Mouse (Mus musculus): ENCODE measurements around the gene Olfr1202. TPM values are rescaled to one million over a fixed set of nuclear protein-coding genes. Genes with fewer than 3 reads are reported as not detected.

Olfr1202 gene
- total RNA-seq (2014; rRNA removed) (not detected in 2 replicates), polyA plus RNA-seq (2015; fragmentation: Nextera tagmentation; extraction: Ambion mirVana) (not detected in 2 replicates)

DNA sequence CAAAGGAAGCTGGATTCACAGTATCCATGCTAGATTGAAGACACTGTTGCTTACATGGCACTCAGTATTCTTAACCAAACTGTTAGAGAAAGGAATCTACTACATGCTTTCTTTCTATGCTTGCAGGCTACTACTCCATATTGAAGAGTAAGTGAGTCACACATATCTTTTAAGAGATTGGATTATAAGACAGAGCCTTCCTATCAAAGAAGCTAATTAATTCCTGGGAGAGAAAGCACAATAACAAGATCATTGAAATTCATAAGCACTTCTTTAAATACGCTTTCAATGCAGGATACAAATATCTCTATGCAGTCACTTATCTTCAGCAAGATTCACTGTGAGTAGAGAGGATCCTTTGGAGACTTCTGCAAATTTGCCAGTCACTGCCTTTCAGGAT lies at the start of gene Olfr1202:
TSS of gene Olfr1202 (plus strand) at position 301 of the 400 bp plus-strand sequence.
- no peaks in the 10 kb centered on the region for H3K4me1 ChIP-seq (ENCODE audit: insufficient read depth)
- TF ChIP-seq CTCF (IDR thresholded peaks at IDR 0.05; ENCODE audit: low read depth): no peak
- 70% methylated on average over 1 of the region's 1 CpGs for WGBS

GRCm38 (mm10) chr2:88770388-88770787 lies 43.9 kb upstream of the Olfr1202 start, which contains the start of gene Olfr1200:
Gene Olfr1200, minus strand, starts transcription at chr2:88770488.
- ATAC-seq (no peak), DNase-seq (no peak)
- H3K9ac ChIP-seq: no peak within 1 kb of the TSS
- 81% methylated on average over 2 of the region's 2 CpGs for WGBS
- no peak within 1 kb of the TSS for H3K4me2 ChIP-seq (ENCODE audit: low read depth)
- no peaks in the 10 kb centered on the region for H3K36me3 ChIP-seq (ENCODE audit: insufficient read depth)
- H3K27me3 ChIP-seq (ENCODE audit: insufficient read depth, low read length): no peaks in the 10 kb centered on the region
- H3K4me1 ChIP-seq (ENCODE audit: insufficient read depth): no peaks in the 10 kb centered on the region
- TF ChIP-seq CTCF (IDR thresholded peaks at IDR 0.05; ENCODE audit: low read depth): no peak
- no peak within 1 kb of the TSS for H3K27ac ChIP-seq (ENCODE audit: low read depth, low read length)
- no peaks in the 10 kb centered on the region for H3K9me3 ChIP-seq (ENCODE audit: low read length)
- no peak within 1 kb of the TSS for H3K4me3 ChIP-seq (ENCODE audit: low read depth, low read length)

More for the DNA sequence above, at the start of gene Olfr1202:
- Histone ChIP-seq H3K9ac (no peak within 1 kb of the TSS), H3K27ac (ENCODE audit: low read depth, low read length) (no peak within 1 kb of the TSS), H3K4me3 (ENCODE audit: low read depth, low read length) (no peak within 1 kb of the TSS), H3K4me2 (ENCODE audit: low read depth) (no peak within 1 kb of the TSS), H3K27me3 (ENCODE audit: insufficient read depth, low read length) (no peaks in the 10 kb centered on the region), H3K36me3 (ENCODE audit: insufficient read depth) (no peaks in the 10 kb centered on the region), H3K9me3 (ENCODE audit: low read length) (no peaks in the 10 kb centered on the region)
- DNase-seq (no peak), ATAC-seq (no peak)

- 85% methylated on average over 6 of the region's 6 CpGs for WGBS
- Histone ChIP-seq H3K4me3 (ENCODE audit: low read depth, low read length) (no peak within 1 kb of the TSS), H3K27ac (ENCODE audit: low read depth, low read length) (no peak within 1 kb of the TSS), H3K27me3 (ENCODE audit: insufficient read depth, low read length) (no peaks in the 10 kb centered on the region), H3K36me3 (ENCODE audit: insufficient read depth) (no peaks in the 10 kb centered on the region), H3K4me2 (ENCODE audit: low read depth) (no peak within 1 kb of the TSS), H3K9ac (no peak within 1 kb of the TSS), H3K9me3 (ENCODE audit: low read length) (no peaks in the 10 kb centered on the region), H3K4me1 (ENCODE audit: insufficient read depth) (no peaks in the 10 kb centered on the region)
- ATAC-seq (no peak), DNase-seq (no peak)
- no peak for TF ChIP-seq CTCF (IDR thresholded peaks at IDR 0.05; ENCODE audit: low read depth)
Observed at GRCm38 (mm10) chr2:88792736-88793135, 21.6 kb upstream of the Olfr1202 start, which contains the start of gene Olfr1201. Gene Olfr1201, plus strand, starts transcription at chr2:88793036.

- H3K9me3 ChIP-seq (ENCODE audit: low read length): no peaks in the 10 kb centered on the region
- no peak within 1 kb of the TSS for H3K9ac ChIP-seq
- TF ChIP-seq CTCF (IDR thresholded peaks at IDR 0.05; ENCODE audit: low read depth): no peak
- H3K4me2 ChIP-seq (ENCODE audit: low read depth): no peak within 1 kb of the TSS
- ATAC-seq (no peak), DNase-seq (no peak)
- no peaks in the 10 kb centered on the region for H3K36me3 ChIP-seq (ENCODE audit: insufficient read depth)
- no peak within 1 kb of the TSS for H3K27ac ChIP-seq (ENCODE audit: low read depth, low read length)
- no peak within 1 kb of the TSS for H3K4me3 ChIP-seq (ENCODE audit: low read depth, low read length)
- no peaks in the 10 kb centered on the region for H3K27me3 ChIP-seq (ENCODE audit: insufficient read depth, low read length)
- 88% methylated on average over 2 of the region's 2 CpGs for WGBS
- H3K4me1 ChIP-seq (ENCODE audit: insufficient read depth): no peaks in the 10 kb centered on the region
Observed at GRCm38 (mm10) chr2:88829437-88829836, 15.1 kb downstream of the Olfr1202 start, which contains the start of gene Olfr1205. Gene Olfr1205, plus strand, starts transcription at chr2:88829737.

DNA sequence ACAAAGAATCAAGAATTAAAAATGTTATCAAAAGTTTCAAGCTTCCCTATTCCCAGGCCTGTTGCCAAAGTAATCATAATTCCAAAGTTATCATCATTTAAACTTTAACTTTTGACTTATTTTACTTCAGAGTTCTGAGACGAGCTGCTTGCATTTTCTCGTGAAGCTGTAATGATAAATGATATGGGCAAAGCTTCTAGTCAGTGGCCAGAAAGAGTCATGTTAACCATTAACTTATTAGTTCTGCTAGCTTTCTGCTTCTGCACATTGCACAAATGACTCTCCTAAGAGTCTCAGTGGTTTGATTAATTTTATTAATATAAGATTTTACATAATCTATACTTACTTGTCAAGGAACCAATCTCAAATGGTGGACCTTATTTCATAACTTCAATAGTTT lies 24.2 kb downstream of the Olfr1202 start:
- H3K4me1 ChIP-seq (ENCODE audit: insufficient read depth): no peaks in the 10 kb centered on the region
- no peaks in the 10 kb centered on the region for H3K36me3 ChIP-seq (ENCODE audit: insufficient read depth)
- no peak for TF ChIP-seq CTCF (IDR thresholded peaks at IDR 0.05; ENCODE audit: low read depth)
- no peak overlapping the region for H3K4me3 ChIP-seq (ENCODE audit: low read depth, low read length)
- WGBS: 86% methylated on average over 2 of the region's 2 CpGs
- H3K4me2 ChIP-seq (ENCODE audit: low read depth): no peak overlapping the region
- no peaks in the 10 kb centered on the region for H3K9me3 ChIP-seq (ENCODE audit: low read length)
- ATAC-seq: no peak
- no peak overlapping the region for H3K9ac ChIP-seq
- H3K27me3 ChIP-seq (ENCODE audit: insufficient read depth, low read length): no peaks in the 10 kb centered on the region
- DNase-seq: no peak
- H3K27ac ChIP-seq (ENCODE audit: low read depth, low read length): no peak overlapping the region

- no peak for TF ChIP-seq CTCF (IDR thresholded peaks at IDR 0.05; ENCODE audit: low read depth)
- no peak for DNase-seq
Observed at GRCm38 (mm10) chr2:88848992-88849391, 34.7 kb downstream of the Olfr1202 start, which contains the start of gene Olfr1204. Gene Olfr1204, plus strand, starts transcription at chr2:88849292.

DNA sequence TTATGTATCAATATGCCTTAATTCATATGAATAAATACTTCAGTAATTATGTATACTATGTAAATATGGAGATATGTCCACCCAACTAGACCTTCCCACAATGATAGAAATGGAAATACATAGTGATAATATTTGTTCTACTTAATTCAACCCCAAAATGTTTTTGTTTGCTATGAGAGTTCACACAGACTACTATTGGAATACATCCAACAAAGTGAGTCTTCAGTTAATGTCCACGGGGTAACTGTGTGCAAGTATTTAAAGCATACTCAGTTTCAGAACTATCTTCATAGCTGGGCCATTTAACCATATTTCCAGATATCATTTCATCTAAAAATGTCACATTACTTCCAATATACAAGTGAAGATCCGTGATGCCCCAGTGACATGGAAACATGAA lies 48.6 kb downstream of the Olfr1202 start, which contains the start of gene Olfr1206:
TSS of gene Olfr1206 (plus strand) at position 301 of the 400 bp plus-strand sequence.
- H3K4me2 ChIP-seq (ENCODE audit: low read depth): no peak within 1 kb of the TSS
- H3K36me3 ChIP-seq (ENCODE audit: insufficient read depth): no peaks in the 10 kb centered on the region
- TF ChIP-seq CTCF (IDR thresholded peaks at IDR 0.05; ENCODE audit: low read depth): no peak
- no peak within 1 kb of the TSS for H3K27ac ChIP-seq (ENCODE audit: low read depth, low read length)
- no peak for DNase-seq
- H3K9ac ChIP-seq: no peak within 1 kb of the TSS
- H3K4me3 ChIP-seq (ENCODE audit: low read depth, low read length): no peak within 1 kb of the TSS
- 79% methylated on average over 2 of the region's 2 CpGs for WGBS
- no peaks in the 10 kb centered on the region for H3K9me3 ChIP-seq (ENCODE audit: low read length)
- no peak for ATAC-seq
- H3K27me3 ChIP-seq (ENCODE audit: insufficient read depth, low read length): no peaks in the 10 kb centered on the region
- no peaks in the 10 kb centered on the region for H3K4me1 ChIP-seq (ENCODE audit: insufficient read depth)

More at GRCm38 (mm10) chr2:88848992-88849391, 34.7 kb downstream of the Olfr1202 start, which contains the start of gene Olfr1204:
- Histone ChIP-seq H3K9me3 (ENCODE audit: low read length) (no peaks in the 10 kb centered on the region), H3K36me3 (ENCODE audit: insufficient read depth) (no peaks in the 10 kb centered on the region), H3K9ac (no peak within 1 kb of the TSS), H3K4me1 (ENCODE audit: insufficient read depth) (no peaks in the 10 kb centered on the region), H3K27ac (ENCODE audit: low read depth, low read length) (no peak within 1 kb of the TSS), H3K4me3 (ENCODE audit: low read depth, low read length) (no peak within 1 kb of the TSS), H3K27me3 (ENCODE audit: insufficient read depth, low read length) (no peaks in the 10 kb centered on the region), H3K4me2 (ENCODE audit: low read depth) (no peak within 1 kb of the TSS)
- WGBS: 91% methylated on average over 1 of the region's 1 CpGs
- no peak for ATAC-seq

Other genes with a start within 250 kb of the Olfr1202 start
- 0.19 TPM in 1 of 2 replicates, not detected in the other for gene Olfr1189, start 228.0 kb upstream of the Olfr1202 start, total RNA-seq (2014; rRNA removed)
- not detected in 2 replicates for gene Olfr1189, start 228.0 kb upstream of the Olfr1202 start, polyA plus RNA-seq (2015; fragmentation: Nextera tagmentation; extraction: Ambion mirVana)
- gene Olfr1191-ps1, start 174.0 kb upstream of the Olfr1202 start, total RNA-seq (2014; rRNA removed): not detected in 2 replicates
- not detected in 2 replicates for gene Olfr1191-ps1, start 174.0 kb upstream of the Olfr1202 start, polyA plus RNA-seq (2015; fragmentation: Nextera tagmentation; extraction: Ambion mirVana)
- gene Olfr1192-ps1, start 166.0 kb upstream of the Olfr1202 start, total RNA-seq (2014; rRNA removed): not detected in 2 replicates
- gene Olfr1192-ps1, start 166.0 kb upstream of the Olfr1202 start, polyA plus RNA-seq (2015; fragmentation: Nextera tagmentation; extraction: Ambion mirVana): not detected in 2 replicates
- gene Olfr1193, start 138.9 kb upstream of the Olfr1202 start, total RNA-seq (2014; rRNA removed): not detected in 2 replicates
- gene Olfr1193, start 138.9 kb upstream of the Olfr1202 start, polyA plus RNA-seq (2015; fragmentation: Nextera tagmentation; extraction: Ambion mirVana): not detected in 2 replicates
- gene Olfr1195, start 125.3 kb upstream of the Olfr1202 start, total RNA-seq (2014; rRNA removed): not detected in 2 replicates
- gene Olfr1195, start 125.3 kb upstream of the Olfr1202 start, polyA plus RNA-seq (2015; fragmentation: Nextera tagmentation; extraction: Ambion mirVana): not detected in 2 replicates
- not detected in 2 replicates for gene Olfr1196, start 109.9 kb upstream of the Olfr1202 start, total RNA-seq (2014; rRNA removed)
- gene Olfr1196, start 109.9 kb upstream of the Olfr1202 start, polyA plus RNA-seq (2015; fragmentation: Nextera tagmentation; extraction: Ambion mirVana): not detected in 2 replicates
- not detected in 2 replicates for gene Olfr1197, start 82.1 kb upstream of the Olfr1202 start, total RNA-seq (2014; rRNA removed)
- not detected in 2 replicates for gene Olfr1197, start 82.1 kb upstream of the Olfr1202 start, polyA plus RNA-seq (2015; fragmentation: Nextera tagmentation; extraction: Ambion mirVana)
- not detected in 2 replicates for gene Olfr1198, start 63.1 kb upstream of the Olfr1202 start, total RNA-seq (2014; rRNA removed)
- not detected in 2 replicates for gene Olfr1198, start 63.1 kb upstream of the Olfr1202 start, polyA plus RNA-seq (2015; fragmentation: Nextera tagmentation; extraction: Ambion mirVana)
- gene Olfr1199, start 54.0 kb upstream of the Olfr1202 start, total RNA-seq (2014; rRNA removed): not detected in 2 replicates
- not detected in 2 replicates for gene Olfr1199, start 54.0 kb upstream of the Olfr1202 start, polyA plus RNA-seq (2015; fragmentation: Nextera tagmentation; extraction: Ambion mirVana)
- not detected in 2 replicates for gene Olfr1200, start 44.0 kb upstream of the Olfr1202 start, total RNA-seq (2014; rRNA removed)
- not detected in 2 replicates for gene Olfr1200, start 44.0 kb upstream of the Olfr1202 start, polyA plus RNA-seq (2015; fragmentation: Nextera tagmentation; extraction: Ambion mirVana)
- gene Olfr1201, start 21.5 kb upstream of the Olfr1202 start, total RNA-seq (2014; rRNA removed): not detected in 2 replicates
- gene Olfr1201, start 21.5 kb upstream of the Olfr1202 start, polyA plus RNA-seq (2015; fragmentation: Nextera tagmentation; extraction: Ambion mirVana): not detected in 2 replicates
- not detected in 2 replicates for gene Olfr1205, start 15.2 kb downstream of the Olfr1202 start, total RNA-seq (2014; rRNA removed)
- not detected in 2 replicates for gene Olfr1205, start 15.2 kb downstream of the Olfr1202 start, polyA plus RNA-seq (2015; fragmentation: Nextera tagmentation; extraction: Ambion mirVana)
- gene Olfr1204, start 34.8 kb downstream of the Olfr1202 start, total RNA-seq (2014; rRNA removed): not detected in 2 replicates
- not detected in 2 replicates for gene Olfr1204, start 34.8 kb downstream of the Olfr1202 start, polyA plus RNA-seq (2015; fragmentation: Nextera tagmentation; extraction: Ambion mirVana)
- not detected in 2 replicates for gene Olfr1206, start 48.7 kb downstream of the Olfr1202 start, total RNA-seq (2014; rRNA removed)
- gene Olfr1206, start 48.7 kb downstream of the Olfr1202 start, polyA plus RNA-seq (2015; fragmentation: Nextera tagmentation; extraction: Ambion mirVana): not detected in 2 replicates
- not detected in 2 replicates for gene Olfr1208, start 87.8 kb downstream of the Olfr1202 start, total RNA-seq (2014; rRNA removed)
- not detected in 2 replicates for gene Olfr1208, start 87.8 kb downstream of the Olfr1202 start, polyA plus RNA-seq (2015; fragmentation: Nextera tagmentation; extraction: Ambion mirVana)
- gene Olfr1209, start 100.7 kb downstream of the Olfr1202 start, total RNA-seq (2014; rRNA removed): not detected in 2 replicates
- not detected in 2 replicates for gene Olfr1209, start 100.7 kb downstream of the Olfr1202 start, polyA plus RNA-seq (2015; fragmentation: Nextera tagmentation; extraction: Ambion mirVana)
- gene Olfr1211, start 123.6 kb downstream of the Olfr1202 start, total RNA-seq (2014; rRNA removed): not detected in 2 replicates
- gene Olfr1211, start 123.6 kb downstream of the Olfr1202 start, polyA plus RNA-seq (2015; fragmentation: Nextera tagmentation; extraction: Ambion mirVana): not detected in 2 replicates
- not detected in 2 replicates for gene Olfr1212, start 139.5 kb downstream of the Olfr1202 start, total RNA-seq (2014; rRNA removed)
- not detected in 2 replicates for gene Olfr1212, start 139.5 kb downstream of the Olfr1202 start, polyA plus RNA-seq (2015; fragmentation: Nextera tagmentation; extraction: Ambion mirVana)
- not detected in 2 replicates for gene Gm13762, start 165.8 kb downstream of the Olfr1202 start, total RNA-seq (2014; rRNA removed)
- not detected in 2 replicates for gene Gm13762, start 165.8 kb downstream of the Olfr1202 start, polyA plus RNA-seq (2015; fragmentation: Nextera tagmentation; extraction: Ambion mirVana)
- gene Olfr1214, start 178.2 kb downstream of the Olfr1202 start, total RNA-seq (2014; rRNA removed): not detected in 2 replicates
- gene Olfr1214, start 178.2 kb downstream of the Olfr1202 start, polyA plus RNA-seq (2015; fragmentation: Nextera tagmentation; extraction: Ambion mirVana): not detected in 2 replicates
- not detected in 2 replicates for gene Olfr1215, start 192.5 kb downstream of the Olfr1202 start, total RNA-seq (2014; rRNA removed)
- not detected in 2 replicates for gene Olfr1215, start 192.5 kb downstream of the Olfr1202 start, polyA plus RNA-seq (2015; fragmentation: Nextera tagmentation; extraction: Ambion mirVana)
- not detected in 2 replicates for gene Olfr1216, start 203.8 kb downstream of the Olfr1202 start, total RNA-seq (2014; rRNA removed)
- not detected in 2 replicates for gene Olfr1216, start 203.8 kb downstream of the Olfr1202 start, polyA plus RNA-seq (2015; fragmentation: Nextera tagmentation; extraction: Ambion mirVana)
- not detected in 2 replicates for gene Olfr1217, start 217.6 kb downstream of the Olfr1202 start, total RNA-seq (2014; rRNA removed)
- gene Olfr1217, start 217.6 kb downstream of the Olfr1202 start, polyA plus RNA-seq (2015; fragmentation: Nextera tagmentation; extraction: Ambion mirVana): not detected in 2 replicates
- not detected in 2 replicates for gene Olfr1218, start 246.7 kb downstream of the Olfr1202 start, total RNA-seq (2014; rRNA removed)
- not detected in 2 replicates for gene Olfr1218, start 246.7 kb downstream of the Olfr1202 start, polyA plus RNA-seq (2015; fragmentation: Nextera tagmentation; extraction: Ambion mirVana)